Mouse (Mus musculus) myocyte (in vitro differentiated cells): ENCODE measurements at regions not wholly inside any gene's neighbourhood (a gene's known extent, or its start where the extent isn't known, plus 50 kb on each side); places are given as distances from the start of the nearest gene placed in this dataset.

ENCODE experiments used
- H3K27me3 ChIP-seq: one replicate; pipeline ENCODE4 v1.6.1; 2011; ENCODE audit not compliant: control insufficient read depth, insufficient read depth, insufficient read length
- H3K36me3 ChIP-seq: one replicate; pipeline ENCODE4 v1.6.1; 2011; ENCODE audit not compliant: control insufficient read depth, insufficient read depth
- H3K4me2 ChIP-seq: one replicate; pipeline ENCODE4 v1.6.1; 2011; ENCODE audit warnings: low read depth, control low read depth
- H3K4me3 ChIP-seq: one replicate; pipeline ENCODE4 v1.5.1; 2011; ENCODE audit warnings: mild to moderate bottlenecking, control low read depth, moderate library complexity
- H3K79me2 ChIP-seq: one replicate; pipeline ENCODE4 v1.6.1; 2011; ENCODE audit not compliant: control insufficient read depth, insufficient read depth
- H3ac ChIP-seq: one replicate; pipeline ENCODE4 v1.6.1; 2011; ENCODE audit not compliant: control insufficient read depth, insufficient read length
- CEBPB ChIP-seq: IDR thresholded peaks from 2 replicates; pipeline ENCODE4 v1.6.1; 2011; ENCODE audit warnings: mild to moderate bottlenecking, moderate library complexity; ENCODE audit not compliant: poor library complexity, insufficient read depth, severe bottlenecking
- E2F4 ChIP-seq: IDR thresholded peaks from one replicate; pipeline ENCODE4 v1.6.1; 2011; ENCODE audit warnings: mild to moderate bottlenecking, control low read depth, moderate library complexity; ENCODE audit not compliant: insufficient read depth
- MAX ChIP-seq: IDR thresholded peaks from one replicate; pipeline ENCODE4 v1.6.1; 2011; ENCODE audit warnings: low read depth, mild to moderate bottlenecking, control low read depth
- MYOD1 ChIP-seq, 3 experiments: IDR thresholded peaks; one replicate each; pipeline ENCODE4 v1.6.1; 2011; ENCODE audit warnings: control low read depth in 2 of 3, low read depth in 2 of 3, mild to moderate bottlenecking in 2 of 3, moderate library complexity in 1 of 3; ENCODE audit not compliant: insufficient read length in 2 of 3, control insufficient read depth in 1 of 3
- MYOG ChIP-seq, 3 experiments: IDR thresholded peaks; one replicate each; pipeline ENCODE4 v1.6.1; 2011; ENCODE audit warnings: control low read depth in 2 of 3, low read depth in 2 of 3, mild to moderate bottlenecking in 2 of 3; ENCODE audit not compliant: insufficient read length in 2 of 3, control insufficient read depth in 1 of 3, insufficient read depth in 1 of 3
- POLR2A ChIP-seq: IDR thresholded peaks from one replicate; pipeline ENCODE4 v1.6.1; 2011; ENCODE audit warnings: low read depth, mild to moderate bottlenecking, control low read depth, moderate library complexity; ENCODE audit not compliant: insufficient read length
- POLR2AphosphoS2 ChIP-seq: IDR thresholded peaks from one replicate; pipeline ENCODE4 v1.6.1; 2011; ENCODE audit warnings: low read depth, control low read depth; ENCODE audit not compliant: insufficient read length
- REST ChIP-seq: IDR thresholded peaks from one replicate; pipeline ENCODE4 v1.6.1; 2011; ENCODE audit warnings: mild to moderate bottlenecking, control low read depth, moderate library complexity; ENCODE audit not compliant: insufficient read depth, insufficient read length
- SRF ChIP-seq: IDR thresholded peaks from one replicate; pipeline ENCODE4 v1.6.1; 2011; ENCODE audit warnings: low read depth; ENCODE audit not compliant: control insufficient read depth, insufficient read length
- TCF12 ChIP-seq: IDR thresholded peaks from one replicate; pipeline ENCODE4 v1.6.1; 2011; ENCODE audit warnings: mild to moderate bottlenecking, control low read depth; ENCODE audit not compliant: poor library complexity, insufficient read depth, severe bottlenecking
- TCF3 ChIP-seq: IDR thresholded peaks from one replicate; pipeline ENCODE4 v1.6.1; 2011; ENCODE audit warnings: low read depth, control low read depth; ENCODE audit not compliant: insufficient read length
- USF1 ChIP-seq: IDR thresholded peaks from one replicate; pipeline ENCODE4 v1.6.1; 2011; ENCODE audit warnings: low read depth, mild to moderate bottlenecking, control low read depth, moderate library complexity

- TF ChIP-seq MYOD1 (IDR thresholded peaks at IDR 0.05; ENCODE audit: control insufficient read depth in 1 of 3, insufficient read length in 2 of 3, low read depth in 2 of 3) (no peak), E2F4 (no peak), TCF12 (no peak), REST (no peak), MYOG (IDR thresholded peaks at IDR 0.05; ENCODE audit: control insufficient read depth in 1 of 3, insufficient read depth in 1 of 3, insufficient read length in 2 of 3, low read depth in 2 of 3) (no peak), USF1 (no peak), POLR2A (no peak), SRF (no peak), MAX (no peak), CEBPB (no peak), TCF3 (no peak), POLR2AphosphoS2 (no peak)
Measured at GRCm38 (mm10) chr12:10480781-10481180, 90.2 kb downstream of the Rdh14 start.

GRCm38 (mm10) chr12:10482294-10483010, 91.9 kb downstream of the Rdh14 start:
- no peaks in the 10 kb centered on the region for H3K36me3 ChIP-seq
- H3ac ChIP-seq, result no peak overlapping the region
- no peaks in the 10 kb centered on the region for H3K27me3 ChIP-seq
- no peaks in the 10 kb centered on the region for H3K79me2 ChIP-seq
- H3K4me2 ChIP-seq, result no peak overlapping the region
- no peak overlapping the region for H3K4me3 ChIP-seq
- TF ChIP-seq E2F4, result no peak
- no peak for TF ChIP-seq MYOG (IDR thresholded peaks at IDR 0.05; ENCODE audit: control insufficient read depth in 1 of 3, insufficient read depth in 1 of 3, insufficient read length in 2 of 3, low read depth in 2 of 3)
- TF ChIP-seq CEBPB, result no peak
- TF ChIP-seq MAX, result no peak
- TF ChIP-seq USF1, result no peak
- TF ChIP-seq TCF3, result no peak
- no peak for TF ChIP-seq MYOD1 (IDR thresholded peaks at IDR 0.05; ENCODE audit: control insufficient read depth in 1 of 3, insufficient read length in 2 of 3, low read depth in 2 of 3)
- TF ChIP-seq POLR2A, result no peak

More at GRCm38 (mm10) chr12:10480781-10481180, 90.2 kb downstream of the Rdh14 start:
- no peaks in the 10 kb centered on the region for H3K27me3 ChIP-seq
- no peaks in the 10 kb centered on the region for H3K36me3 ChIP-seq
- H3ac ChIP-seq, result no peak overlapping the region
- no peaks in the 10 kb centered on the region for H3K79me2 ChIP-seq
- H3K4me3 ChIP-seq, result no peak overlapping the region
- no peak overlapping the region for H3K4me2 ChIP-seq

- no peaks in the 10 kb centered on the region for H3K79me2 ChIP-seq
- TF ChIP-seq TCF12 (no peak), SRF (no peak), POLR2A (no peak), CEBPB (0 out of 2 replicates have a peak, but pooled peaks have one; percentile 10), E2F4 (no peak), MYOG (IDR thresholded peaks at IDR 0.05; ENCODE audit: control insufficient read depth in 1 of 3, insufficient read depth in 1 of 3, insufficient read length in 2 of 3, low read depth in 2 of 3) (no peak), POLR2AphosphoS2 (no peak), REST (no peak), MYOD1 (IDR thresholded peaks at IDR 0.05; ENCODE audit: control insufficient read depth in 1 of 3, insufficient read length in 2 of 3, low read depth in 2 of 3) (no peak)
- no peak overlapping the region for H3K4me3 ChIP-seq
- no peaks in the 10 kb centered on the region for H3K36me3 ChIP-seq
- H3ac ChIP-seq, result no peak overlapping the region
- no peaks in the 10 kb centered on the region for H3K27me3 ChIP-seq
- H3K4me2 ChIP-seq, result no peak overlapping the region
Measured at GRCm38 (mm10) chr12:10506721-10507120, 116.1 kb downstream of the Rdh14 start.

- no peaks in the 10 kb centered on the region for H3K27me3 ChIP-seq
Measured at GRCm38 (mm10) chr12:10513526-10513925, 123.0 kb downstream of the Rdh14 start.

GRCm38 (mm10) chr12:10514278-10514677, 123.7 kb downstream of the Rdh14 start:
- H3K36me3 ChIP-seq, result no peaks in the 10 kb centered on the region
- peak overlapping the region; percentile 8 for H3K4me3 ChIP-seq
- H3K79me2 ChIP-seq, result no peaks in the 10 kb centered on the region
- H3K27me3 ChIP-seq, result no peaks in the 10 kb centered on the region
- H3K4me2 ChIP-seq, result peak overlapping the region; percentile 85
- TF ChIP-seq MAX (peak; percentile 10), SRF (no peak), MYOD1 (IDR thresholded peaks at IDR 0.05; ENCODE audit: control insufficient read depth in 1 of 3, insufficient read length in 2 of 3, low read depth in 2 of 3) (peak in 2 of 3 experiments; percentile 81 to 85), USF1 (peak; percentile 57), E2F4 (no peak), TCF12 (peak; percentile 33), REST (no peak), MYOG (IDR thresholded peaks at IDR 0.05; ENCODE audit: control insufficient read depth in 1 of 3, insufficient read depth in 1 of 3, insufficient read length in 2 of 3, low read depth in 2 of 3) (peak in 2 of 3 experiments; percentile 49 to 82), TCF3 (peak; percentile 28), POLR2AphosphoS2 (no peak), CEBPB (peak; percentile 70), POLR2A (no peak)
- H3ac ChIP-seq, result no peak overlapping the region

More at GRCm38 (mm10) chr12:10513526-10513925, 123.0 kb downstream of the Rdh14 start:
- Histone ChIP-seq H3K79me2 (no peaks in the 10 kb centered on the region), H3K36me3 (no peaks in the 10 kb centered on the region), H3ac (no peak overlapping the region), H3K4me2 (peak overlapping the region; percentile 85), H3K4me3 (peak overlapping the region; percentile 8)
- TF ChIP-seq CEBPB (peak; percentile 81), SRF (no peak)
